Mouse (Mus musculus) WW6 (cell line): Measurements from ENCODE around the gene Nudt15.

Experiments
- DNase-seq: peaks from one replicate; pipeline ENCODE4 v3.0.0-alpha.2; 2013; ENCODE audit warnings: low read depth, low spot score

Gene Nudt15

DNA sequence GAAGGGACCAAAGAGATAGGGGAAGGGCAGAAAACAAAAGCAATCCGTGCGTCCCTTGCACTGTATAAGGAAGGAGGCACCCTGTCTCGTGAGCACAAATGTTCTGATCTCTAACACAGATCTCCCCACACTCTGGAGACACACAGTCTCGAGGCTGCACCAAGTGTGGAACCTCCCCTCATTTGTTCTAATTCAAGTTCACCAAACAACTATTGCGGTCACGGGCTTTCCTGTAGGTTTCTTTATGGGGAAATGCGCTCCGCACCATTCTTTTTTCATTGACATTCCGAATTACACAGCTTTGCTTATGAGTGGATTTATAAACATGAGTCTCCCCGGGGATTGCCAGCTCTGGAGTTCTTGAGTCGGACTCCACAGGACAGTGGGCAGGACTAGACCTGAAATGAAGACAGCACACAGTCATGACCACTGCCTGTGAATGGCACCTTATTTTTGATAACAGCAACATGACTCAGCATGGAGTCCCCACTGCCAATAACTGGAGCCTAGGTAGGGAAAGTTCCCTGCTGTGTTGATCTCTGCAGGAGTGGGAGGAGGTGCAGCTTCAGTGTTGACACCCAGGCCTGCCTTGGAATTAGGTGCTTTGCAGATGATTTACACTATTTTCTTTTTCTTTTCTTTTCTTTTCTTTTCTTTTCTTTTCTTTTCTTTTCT is 40.2 kb downstream of the Nudt15 start:
- no peak for DNase-seq

DNA sequence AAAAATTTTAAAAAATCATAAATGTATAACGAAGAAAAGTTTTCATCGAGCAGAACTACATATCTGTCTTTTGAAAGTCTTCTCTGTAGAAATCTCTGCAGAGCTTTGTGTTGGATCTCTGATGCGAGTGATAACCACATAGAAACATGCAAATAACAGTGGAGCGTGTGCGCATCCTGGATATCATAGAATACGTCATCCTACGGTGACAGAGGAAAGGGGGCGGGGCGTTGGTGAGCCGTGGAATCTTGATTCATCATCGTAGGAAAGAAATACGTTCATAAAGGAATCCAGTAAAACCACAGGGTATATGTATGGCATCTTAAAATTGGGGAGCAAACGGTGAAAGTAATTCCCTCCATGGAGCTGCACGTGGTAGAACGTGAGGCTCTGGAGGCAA is 40.8 kb downstream of the Nudt15 start:
- no peak for DNase-seq

GRCm38 (mm10) chr14:73506283-73506682 is 41.8 kb downstream of the Nudt15 start:
- no peak for DNase-seq

DNA sequence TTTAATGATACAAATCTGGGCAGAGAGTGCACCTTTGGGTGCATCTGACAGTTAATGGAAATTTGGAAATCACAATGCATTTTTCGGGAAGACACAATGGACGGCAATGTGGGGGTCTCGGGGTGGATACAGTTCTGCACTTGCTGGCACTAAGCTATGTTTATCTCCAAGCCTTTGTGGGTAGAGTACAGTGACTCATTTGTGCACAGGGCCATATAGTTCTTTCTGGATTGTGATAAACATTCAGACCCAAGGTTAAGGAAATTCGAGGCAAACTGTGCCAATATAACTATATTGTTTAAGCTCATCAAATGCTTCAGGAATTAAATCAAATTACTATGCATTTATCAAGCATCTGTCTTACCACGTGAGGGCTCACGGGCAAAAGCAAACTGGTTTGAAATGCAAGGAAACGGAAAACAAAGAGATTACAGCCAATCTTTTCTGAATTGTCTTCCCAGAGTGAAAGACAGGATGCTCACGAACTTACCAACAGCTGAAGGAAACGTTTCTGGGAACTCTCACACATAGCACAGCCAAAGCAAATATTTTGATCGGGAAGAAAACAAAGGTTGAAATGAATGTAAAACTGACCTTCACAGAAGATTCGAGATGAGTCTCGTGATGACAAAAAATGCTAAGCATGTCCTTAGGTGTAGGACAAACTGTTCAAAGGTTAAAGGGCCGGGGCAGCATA is 44.7 kb downstream of the Nudt15 start:
- no peak for DNase-seq

DNA sequence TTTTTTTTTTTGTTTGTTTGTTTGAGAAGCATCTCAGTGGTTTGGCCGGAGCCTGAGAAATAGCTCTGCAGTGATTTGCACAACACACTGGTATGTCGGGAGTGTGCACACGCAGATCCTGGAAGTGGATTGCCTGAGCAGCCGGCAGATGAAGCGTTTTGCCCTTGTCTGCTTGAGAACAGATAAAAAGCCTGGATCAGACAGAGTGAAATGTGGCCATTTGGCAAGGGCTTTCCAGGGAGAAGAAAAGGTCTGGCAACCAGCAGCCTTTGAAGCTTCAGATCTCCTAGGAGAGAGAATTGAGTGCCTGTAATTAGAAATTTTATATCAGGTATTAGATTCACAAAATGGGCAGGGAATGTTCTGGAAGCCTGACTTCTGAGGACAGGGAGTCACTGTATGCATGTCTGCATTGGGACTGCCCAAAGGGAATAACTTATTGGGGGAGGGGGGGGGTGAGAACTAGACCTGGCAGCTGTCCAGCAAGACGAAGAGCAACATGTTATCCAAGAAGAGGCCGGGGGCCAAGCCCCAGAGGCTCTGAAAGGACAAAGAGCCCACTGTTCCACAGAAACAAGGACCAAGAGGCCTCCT is 45.4 kb downstream of the Nudt15 start:
- DNase-seq = no peak

DNA sequence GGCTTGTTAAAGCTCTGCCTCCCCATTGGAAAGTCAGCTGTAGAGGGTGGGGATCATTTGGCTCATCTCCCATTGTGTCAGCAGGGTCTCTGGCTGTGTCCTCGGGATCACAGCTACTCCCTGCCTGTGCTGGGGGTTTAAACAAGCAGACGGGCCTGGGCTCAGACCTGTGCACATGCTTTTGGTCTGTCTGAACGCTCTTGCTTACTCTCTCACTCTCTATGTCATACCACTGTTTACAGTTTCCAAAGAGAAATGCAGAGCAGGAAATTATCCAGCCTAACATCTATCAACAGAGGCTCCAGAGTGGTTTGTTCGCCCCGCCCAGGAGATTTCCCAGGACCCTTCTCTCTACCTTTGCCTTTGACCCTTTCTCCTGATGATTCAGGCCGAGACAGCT is 46.3 kb downstream of the Nudt15 start:
- no peak for DNase-seq

DNA sequence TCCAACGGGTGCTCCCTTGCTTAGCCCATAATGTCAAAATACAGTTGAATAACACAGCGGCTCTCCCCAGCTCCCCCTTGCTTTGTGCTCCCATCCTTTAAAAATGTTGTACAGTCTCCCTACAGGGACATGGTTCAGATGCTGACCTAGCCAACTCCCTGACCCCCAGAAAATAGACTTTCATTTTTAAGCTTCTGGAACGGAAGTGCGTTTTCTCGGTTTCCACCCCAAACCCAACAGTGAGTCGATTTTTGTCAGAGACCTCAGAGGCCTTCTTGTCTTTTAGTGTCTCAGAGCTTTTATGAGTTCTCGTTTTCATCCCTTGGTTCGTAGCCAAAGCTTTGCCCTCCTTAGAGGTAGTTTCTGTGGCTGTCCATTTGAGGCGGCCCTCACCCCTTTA is 46.8 kb downstream of the Nudt15 start:
- DNase-seq = no peak

- DNase-seq = no peak
Observed at GRCm38 (mm10) chr14:73495753-73496152, 52.3 kb downstream of the Nudt15 start.

DNA sequence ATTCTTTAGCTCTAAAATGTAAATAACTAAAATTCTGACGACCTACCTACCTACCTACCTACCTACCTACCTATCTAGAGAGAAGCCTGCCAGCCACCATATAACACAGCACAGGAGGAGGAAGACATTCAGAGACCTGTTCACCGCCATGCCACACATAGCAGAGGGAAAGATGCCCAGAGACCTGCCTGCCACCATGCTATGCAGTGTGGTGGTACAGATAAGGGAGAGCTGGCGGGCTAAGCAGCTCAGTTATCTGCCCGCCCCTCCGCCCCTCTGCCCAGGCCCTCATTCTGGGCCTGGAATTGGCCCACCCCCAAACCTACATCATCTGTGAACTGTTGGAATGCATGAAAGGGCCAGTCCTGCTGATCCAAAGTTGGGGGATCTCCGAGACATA is 53.9 kb downstream of the Nudt15 start:
- DNase-seq = no peak

- DNase-seq = no peak
Observed at GRCm38 (mm10) chr14:73493356-73493755, 54.7 kb downstream of the Nudt15 start.

DNA sequence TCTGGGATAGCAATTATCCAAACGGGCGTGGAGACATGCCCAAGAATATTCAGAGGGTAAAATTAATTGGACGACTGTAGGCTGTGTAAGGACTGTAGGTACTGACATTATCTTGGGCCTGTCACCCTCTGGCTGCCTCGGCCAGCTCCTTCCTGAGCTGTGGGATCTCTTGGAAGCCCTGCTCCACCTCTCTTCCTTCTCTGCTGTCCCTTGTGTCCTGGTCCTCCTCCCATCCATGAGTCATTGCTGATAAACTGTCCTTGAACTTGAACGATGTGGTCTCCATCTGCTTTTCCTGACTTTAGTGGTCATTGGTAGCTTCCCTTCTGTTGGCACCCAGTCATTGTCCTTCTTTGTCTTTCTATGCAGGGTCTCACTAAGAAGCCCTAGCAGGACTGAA is 61.4 kb downstream of the Nudt15 start:
- DNase-seq = no peak

DNA sequence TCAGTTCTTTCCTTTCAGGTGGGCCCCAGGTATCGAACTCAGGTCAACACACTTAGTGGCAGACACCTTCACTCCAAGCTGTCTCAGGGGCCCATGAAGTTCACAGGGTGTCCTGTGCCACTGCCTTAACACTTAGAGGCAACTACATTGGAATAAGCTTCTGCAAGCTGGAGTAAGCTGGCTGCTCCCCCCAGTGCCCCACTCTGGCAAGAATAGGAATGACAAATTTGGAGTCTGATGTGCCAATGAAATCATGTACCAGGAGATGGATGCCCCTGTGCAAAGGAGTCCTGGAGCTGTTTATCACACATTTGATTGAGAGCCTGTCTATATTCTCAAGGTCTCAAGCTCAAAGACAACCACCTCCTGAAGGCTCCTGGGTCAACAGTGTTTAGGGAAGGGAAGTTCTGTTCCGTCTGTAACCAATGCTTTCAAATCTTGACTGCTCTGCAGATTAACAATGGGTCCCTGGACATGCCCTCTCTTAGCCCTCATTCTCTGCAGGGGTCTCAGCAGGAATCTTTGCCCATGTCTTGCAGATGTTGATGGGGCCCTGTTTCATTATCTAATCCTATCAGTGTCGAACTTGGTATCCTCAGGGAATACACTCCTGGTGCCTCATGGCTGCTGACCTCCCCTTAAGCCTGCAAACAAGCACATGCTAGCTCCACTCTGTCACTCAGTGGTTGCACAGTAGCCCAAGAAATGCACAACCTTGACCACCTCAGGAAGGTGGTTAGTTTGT is 63.5 kb downstream of the Nudt15 start:
- no peak for DNase-seq

GRCm38 (mm10) chr14:73483516-73484229 is 64.4 kb downstream of the Nudt15 start:
- no peak for DNase-seq

GRCm38 (mm10) chr14:73479771-73480170 is 68.3 kb downstream of the Nudt15 start:
- DNase-seq = no peak

DNA sequence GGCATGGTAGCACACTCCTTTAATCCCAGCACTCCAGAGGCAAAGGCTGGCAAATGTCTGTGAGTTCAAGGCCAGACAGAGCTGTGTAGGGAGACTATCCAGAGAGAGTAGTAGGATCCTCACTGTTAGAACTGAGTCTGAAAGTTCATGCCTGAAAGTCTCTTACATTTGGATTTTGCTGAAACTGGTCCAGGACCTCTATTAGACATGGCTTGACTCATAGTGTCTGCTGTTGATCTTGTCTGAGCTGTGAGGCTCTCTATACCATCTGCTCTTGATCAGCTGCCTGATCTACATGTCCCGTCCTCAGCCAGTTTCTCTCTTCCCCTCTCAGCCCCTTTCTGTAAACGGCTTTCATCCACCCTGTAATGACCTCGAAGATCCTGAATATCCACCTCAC is 69.7 kb downstream of the Nudt15 start:
- DNase-seq = no peak

- DNase-seq = no peak
Observed at GRCm38 (mm10) chr14:73477077-73477476, 71.0 kb downstream of the Nudt15 start.

DNA sequence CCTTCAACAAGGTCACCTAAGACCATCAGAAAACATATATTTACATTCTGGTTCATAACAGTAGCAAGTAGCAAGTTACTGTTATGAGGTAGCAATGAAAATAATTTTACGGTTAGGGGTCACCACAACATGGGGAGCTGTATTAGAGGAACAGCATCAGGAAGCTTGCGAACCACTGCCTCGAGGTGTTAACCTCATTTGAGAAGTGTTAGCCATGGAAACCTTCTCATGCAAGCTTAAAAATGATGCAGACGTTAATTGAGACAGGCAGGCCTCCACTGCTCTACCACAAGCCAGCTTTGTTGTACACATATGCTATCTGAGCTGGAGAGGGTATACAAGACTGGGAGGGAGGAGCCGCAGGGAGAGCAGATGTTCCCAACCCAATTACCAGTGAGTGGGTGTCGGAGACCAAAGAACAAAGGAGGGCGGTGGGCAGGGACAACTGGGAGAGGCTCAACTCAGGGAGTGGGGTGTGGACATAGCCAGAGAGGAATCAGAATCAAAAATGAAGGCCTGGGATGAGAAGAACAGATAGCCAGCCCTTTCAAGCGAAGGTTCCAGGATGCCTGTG is 71.6 kb downstream of the Nudt15 start:
- peak; percentile 24 for DNase-seq

GRCm38 (mm10) chr14:73475506-73475905 is 72.5 kb downstream of the Nudt15 start:
- no peak for DNase-seq

- DNase-seq = peak; percentile 11
Observed at GRCm38 (mm10) chr14:73474636-73475093, 73.4 kb downstream of the Nudt15 start.

DNA sequence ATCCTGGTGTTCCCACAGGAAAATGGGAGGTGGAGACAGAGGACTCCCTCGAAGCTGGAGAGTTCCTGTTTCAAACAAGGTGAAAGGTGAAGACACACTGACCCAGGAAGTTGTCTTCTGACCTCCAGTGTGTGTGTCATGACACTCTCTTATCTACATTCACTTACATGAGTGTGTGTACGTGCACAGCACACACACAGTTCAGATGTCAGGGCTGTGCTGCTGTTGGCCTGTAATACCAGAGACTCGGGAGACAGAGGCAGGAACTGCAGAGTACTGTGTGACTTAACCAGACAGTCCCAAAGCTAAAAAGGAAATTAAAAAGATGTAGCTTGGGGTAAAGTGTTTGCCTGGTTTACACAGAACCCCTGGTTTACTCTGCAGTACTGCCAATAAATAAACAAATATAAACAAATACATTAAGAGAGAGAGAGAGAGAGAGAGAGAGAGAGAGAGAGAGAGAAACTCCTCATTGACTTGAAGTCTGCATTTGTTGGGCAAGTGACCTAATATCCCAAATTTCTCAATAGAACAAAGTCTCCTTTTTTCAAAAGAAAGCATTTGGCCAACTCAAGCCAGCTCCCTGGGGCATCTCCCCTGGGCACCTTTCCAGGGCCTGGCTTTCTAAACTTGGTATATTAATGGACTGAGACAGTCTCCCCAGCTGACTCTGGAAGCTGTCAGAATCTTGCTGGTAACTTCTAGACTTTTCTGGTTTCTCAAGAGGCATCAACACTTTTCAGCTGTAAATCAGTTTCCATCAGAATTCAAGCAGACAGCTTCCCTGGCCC is 74.2 kb downstream of the Nudt15 start:
- no peak for DNase-seq
